Mouse (Mus musculus) hindbrain, embryonic 13.5 days (tissue): ENCODE measurements around the gene Cnot6. TPM values are rescaled to one million over a fixed set of nuclear protein-coding genes. Genes with fewer than 3 reads are reported as not detected.

Experiments used
- ATAC-seq: fragments of 200-750 bp; cut with Nextera tagmentation; 2 replicates; pipeline ENCODE4 v1.8.0; 2017; ENCODE audit warnings: moderate TSS enrichment; ENCODE audit not compliant: low FRiP score
- H3K27ac ChIP-seq: fragments of 300-500 bp; sonication (generic); 2 replicates; pipeline ENCODE4 v1.5.1; 2015; ENCODE audit warnings: inconsistent platforms, mild to moderate bottlenecking, moderate library complexity
- H3K27me3 ChIP-seq: fragments of 300-500 bp; sonication (generic); 2 replicates; pipeline ENCODE4 v1.6.1; 2015; ENCODE audit warnings: mild to moderate bottlenecking, inconsistent platforms
- H3K36me3 ChIP-seq: fragments of 300-500 bp; sonication (generic); 2 replicates; pipeline ENCODE4 v1.6.1; 2015; ENCODE audit warnings: mild to moderate bottlenecking, inconsistent platforms
- H3K4me1 ChIP-seq: fragments of 300-500 bp; sonication (generic); replicated peaks from 2 replicates; pipeline ENCODE4 v1.6.1; 2015; ENCODE audit warnings: inconsistent platforms
- H3K4me2 ChIP-seq: fragments of 300-500 bp; sonication (generic); 2 replicates; pipeline ENCODE4 v1.6.1; 2015; ENCODE audit warnings: inconsistent platforms, mild to moderate bottlenecking, moderate library complexity
- H3K4me3 ChIP-seq: fragments of 300-500 bp; sonication (generic); 2 replicates; pipeline ENCODE4 v1.5.1; 2015; ENCODE audit warnings: mild to moderate bottlenecking, inconsistent platforms
- H3K9ac ChIP-seq: fragments of 300-500 bp; sonication (generic); 2 replicates; pipeline ENCODE4 v1.6.1; 2015; ENCODE audit warnings: mild to moderate bottlenecking, inconsistent platforms
- H3K9me3 ChIP-seq: fragments of 300-500 bp; sonication (generic); 2 replicates; pipeline ENCODE4 v1.6.1; 2016; ENCODE audit warnings: inconsistent platforms
- WGBS: fragments of 180-500 bp; shearing (Covaris S2); methylation state at CpG from one replicate; pipeline ENCODE4 v1.1.7; 2015; 5-methylcytosine and 5-hydroxymethylcytosine counted together
- polyA plus RNA-seq: library from polyadenylated mRNA; unstranded; fragments of >200 nt; fragmentation: Nextera tagmentation; extraction: Ambion mirVana; gene quantifications from 2 replicates; pipeline ENCODE4 v1.2.1, GENCODE M21; 2015

The Cnot6 gene
- polyA plus RNA-seq, 1 experiment from 2014 or later = 57.1 TPM

DNA sequence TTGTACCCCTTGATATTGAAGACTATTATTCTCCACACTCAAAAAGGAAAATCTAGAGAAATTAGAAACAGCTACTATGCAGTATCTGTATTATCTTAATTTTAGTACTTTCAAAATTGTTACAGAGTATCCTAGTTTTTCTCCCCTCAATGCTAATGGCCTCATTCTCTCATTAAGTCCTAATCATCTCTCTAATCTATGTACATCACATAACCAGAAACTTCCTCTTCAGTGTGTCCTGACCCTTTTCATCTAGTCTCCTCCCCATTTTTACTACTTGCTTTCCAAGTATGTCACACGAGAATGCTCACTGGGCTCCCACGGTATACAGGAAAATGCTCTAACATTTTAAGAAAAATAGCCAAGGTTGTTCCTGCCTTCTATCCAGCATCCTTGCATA lies 4.7 kb downstream of the Cnot6 start:
- Histone ChIP-seq H3K4me2 (no peak overlapping the region), H3K27ac (no peak overlapping the region), H3K9ac (no peak overlapping the region), H3K4me3 (no peak overlapping the region), H3K4me1 (peaks cover 32% of the 10 kb centered on the region), H3K9me3 (no peaks in the 10 kb centered on the region), H3K36me3 (peaks cover 25% of the 10 kb centered on the region), H3K27me3 (no peaks in the 10 kb centered on the region)
- 85% methylated on average over 2 of the region's 2 CpGs for WGBS
- no peak for ATAC-seq

DNA sequence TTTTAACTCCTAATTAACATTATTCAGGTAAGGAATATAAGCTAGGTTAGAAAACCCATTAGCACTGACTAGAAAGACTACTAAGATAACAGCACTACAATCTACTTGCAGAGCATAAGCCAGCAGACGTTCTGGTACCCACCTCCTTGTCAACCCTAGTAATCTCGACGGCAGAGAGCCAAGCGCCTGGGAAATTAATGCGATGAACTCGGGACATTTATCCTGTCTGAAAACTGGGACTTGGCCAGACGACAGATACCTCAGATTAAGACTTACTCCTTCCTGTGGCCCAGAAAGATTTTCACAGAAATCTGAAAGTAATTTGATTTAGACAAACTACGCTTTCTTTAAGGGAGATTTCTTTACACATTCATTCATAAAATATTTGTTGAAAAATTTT lies 7.7 kb downstream of the Cnot6 start:
- no peak for ATAC-seq
- WGBS = 89% methylated on average over 8 of the region's 8 CpGs
- H3K9ac ChIP-seq = no peak overlapping the region
- no peak overlapping the region for H3K4me3 ChIP-seq
- no peaks in the 10 kb centered on the region for H3K27me3 ChIP-seq
- H3K27ac ChIP-seq = no peak overlapping the region
- no peaks in the 10 kb centered on the region for H3K9me3 ChIP-seq
- H3K4me1 ChIP-seq = peaks cover 15% of the 10 kb centered on the region
- H3K4me2 ChIP-seq = no peak overlapping the region
- peaks cover 43% of the 10 kb centered on the region for H3K36me3 ChIP-seq

DNA sequence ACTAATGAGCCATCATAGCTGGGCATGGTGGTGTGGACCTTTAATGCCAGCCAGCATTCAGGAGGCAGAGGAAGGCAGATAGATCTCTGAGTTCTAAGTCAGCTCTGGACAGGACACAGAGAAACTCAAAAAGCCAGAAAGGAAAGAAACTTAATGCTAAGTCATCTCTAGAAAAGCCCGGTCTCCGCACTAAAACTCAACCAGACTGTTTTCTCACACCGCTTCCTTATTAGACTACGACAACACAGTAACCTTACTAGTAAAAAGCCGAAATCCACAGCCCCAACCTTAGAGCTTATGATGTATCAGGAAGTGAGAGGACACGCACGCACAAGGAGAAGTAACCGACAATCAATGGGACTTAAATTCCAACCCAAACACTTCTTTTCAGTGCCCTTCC lies 10.5 kb downstream of the Cnot6 start:
- Histone ChIP-seq H3K4me1 (no peaks in the 10 kb centered on the region), H3K9me3 (no peaks in the 10 kb centered on the region), H3K27me3 (no peaks in the 10 kb centered on the region), H3K27ac (no peak overlapping the region), H3K4me3 (no peak overlapping the region), H3K4me2 (no peak overlapping the region), H3K36me3 (peaks cover 58% of the 10 kb centered on the region), H3K9ac (no peak overlapping the region)
- no peak for ATAC-seq
- WGBS = 98% methylated on average over 8 of the region's 8 CpGs

DNA sequence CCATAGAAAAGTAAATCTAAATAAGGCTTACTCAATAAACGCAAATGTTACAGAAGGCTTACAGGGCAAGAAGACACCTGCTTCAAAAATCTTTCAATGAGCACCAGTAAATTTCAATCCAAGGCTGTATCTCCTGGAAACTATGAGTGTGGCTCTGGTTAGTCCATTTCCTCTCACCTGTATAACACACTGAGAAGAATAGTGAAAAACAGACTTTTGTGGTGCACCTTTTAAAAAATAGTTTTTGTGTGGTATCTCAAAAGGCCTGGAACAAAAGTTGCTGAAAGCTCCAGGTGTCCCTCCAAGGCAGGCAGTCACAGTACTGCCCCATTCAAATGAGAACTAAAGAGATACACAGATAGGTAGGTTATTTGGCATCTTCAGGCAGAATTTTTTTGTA lies 13.4 kb downstream of the Cnot6 start:
- 96% methylated on average over 1 of the region's 1 CpGs for WGBS
- H3K9ac ChIP-seq = no peak overlapping the region
- no peaks in the 10 kb centered on the region for H3K9me3 ChIP-seq
- no peak overlapping the region for H3K27ac ChIP-seq
- H3K36me3 ChIP-seq = peaks cover 34% of the 10 kb centered on the region
- H3K27me3 ChIP-seq = no peaks in the 10 kb centered on the region
- H3K4me3 ChIP-seq = no peak overlapping the region
- H3K4me1 ChIP-seq = peaks cover 5% of the 10 kb centered on the region; the same call in 1 of the 2 replicates
- no peak for ATAC-seq
- no peak overlapping the region for H3K4me2 ChIP-seq

DNA sequence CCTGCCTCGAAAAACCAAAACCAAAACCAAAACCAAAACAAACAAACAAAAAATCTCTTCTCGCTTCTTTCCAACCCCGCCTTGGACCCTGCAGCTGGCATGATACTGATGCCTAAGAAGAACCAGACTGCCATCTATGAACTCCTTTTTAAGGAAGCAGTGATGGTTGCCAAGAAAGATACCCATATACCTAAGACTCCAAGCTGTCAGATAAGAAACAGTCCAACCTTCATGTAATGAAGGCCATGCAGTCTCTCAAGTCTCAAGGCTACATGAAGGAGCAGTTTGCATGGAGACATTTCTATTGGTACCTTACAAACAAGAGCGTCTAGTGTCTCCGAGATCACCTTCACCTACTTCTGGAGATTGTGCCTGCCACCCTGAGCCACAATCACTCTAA lies 14.7 kb downstream of the Cnot6 start:
- Histone ChIP-seq H3K9ac (no peak overlapping the region), H3K4me2 (no peak overlapping the region), H3K27me3 (no peaks in the 10 kb centered on the region), H3K9me3 (no peaks in the 10 kb centered on the region), H3K4me1 (peaks cover 5% of the 10 kb centered on the region; the same call in 1 of the 2 replicates), H3K36me3 (peaks cover 33% of the 10 kb centered on the region), H3K4me3 (no peak overlapping the region), H3K27ac (no peak overlapping the region)
- WGBS = 95% methylated on average over 5 of the region's 5 CpGs
- no peak for ATAC-seq

DNA sequence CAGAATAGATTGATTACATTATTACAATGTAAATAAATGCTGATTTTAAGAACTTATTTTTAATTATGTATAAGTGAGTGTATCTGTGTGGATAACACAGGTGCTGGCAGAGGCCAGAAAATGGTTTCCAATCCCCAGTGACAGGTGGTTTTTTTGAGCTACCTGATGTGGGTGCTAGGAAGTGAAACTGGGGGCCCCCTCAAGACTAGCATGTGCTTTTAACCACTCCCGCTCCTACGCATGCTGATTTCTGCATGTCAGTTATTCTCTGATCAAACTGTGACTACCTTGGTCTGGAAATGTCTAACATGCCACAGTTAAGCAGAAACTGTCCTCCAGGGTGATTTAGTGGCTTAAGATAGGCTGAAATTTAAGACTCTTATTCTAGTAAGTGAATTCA lies 16.1 kb downstream of the Cnot6 start:
- Histone ChIP-seq H3K4me3 (no peak overlapping the region), H3K9me3 (no peaks in the 10 kb centered on the region), H3K9ac (no peak overlapping the region), H3K27me3 (no peaks in the 10 kb centered on the region), H3K4me1 (peaks cover 5% of the 10 kb centered on the region; the same call in 1 of the 2 replicates), H3K27ac (no peak overlapping the region), H3K4me2 (no peak overlapping the region), H3K36me3 (peaks cover 29% of the 10 kb centered on the region)
- no peak for ATAC-seq
- 96% methylated on average over 2 of the region's 2 CpGs for WGBS

DNA sequence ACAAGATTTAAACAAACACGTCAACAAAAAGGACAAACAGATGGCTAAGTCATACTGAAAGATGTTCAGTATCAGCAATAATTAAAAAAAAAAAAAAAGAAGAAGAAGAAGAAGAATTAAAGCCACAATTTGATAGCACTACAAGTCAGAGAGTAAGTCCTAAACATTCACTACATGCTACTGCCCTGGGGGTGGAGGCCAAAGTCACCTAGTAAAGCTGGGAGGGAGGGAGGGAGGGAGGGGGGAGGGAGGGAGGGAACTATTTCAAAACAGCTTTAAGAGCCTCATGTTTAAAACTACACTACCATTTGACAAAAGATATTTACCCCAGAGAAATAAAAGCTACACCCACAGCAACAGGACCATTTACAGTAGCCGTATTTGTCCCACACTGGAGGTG lies 16.8 kb downstream of the Cnot6 start:
- no peaks in the 10 kb centered on the region for H3K9me3 ChIP-seq
- 88% methylated on average over 2 of the region's 2 CpGs for WGBS
- ATAC-seq = no peak

DNA sequence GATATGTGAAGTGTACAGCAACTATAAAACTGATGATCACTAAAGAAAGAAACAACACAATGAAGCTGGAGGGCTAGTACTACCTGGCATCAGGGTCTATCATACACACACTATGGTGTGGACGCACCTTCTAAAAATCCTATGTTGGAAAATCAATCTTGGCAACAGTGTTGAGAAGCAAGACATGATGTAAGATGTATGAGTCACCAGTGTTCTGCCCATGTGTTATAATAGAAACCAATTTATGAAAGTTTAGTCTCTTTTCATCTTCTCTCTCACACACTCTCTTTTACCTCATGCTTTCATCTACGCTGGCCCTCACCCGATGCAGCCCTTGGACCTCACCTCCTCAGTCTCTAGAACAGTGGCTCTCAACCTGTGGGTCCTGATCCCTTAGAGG lies 17.5 kb downstream of the Cnot6 start:
- H3K4me1 ChIP-seq = peaks cover 15% of the 10 kb centered on the region
- H3K36me3 ChIP-seq = peaks cover 23% of the 10 kb centered on the region
- no peak overlapping the region for H3K27ac ChIP-seq
- no peak for ATAC-seq
- H3K4me2 ChIP-seq = no peak overlapping the region
- no peak overlapping the region for H3K4me3 ChIP-seq
- WGBS = 95% methylated on average over 3 of the region's 3 CpGs
- H3K9ac ChIP-seq = no peak overlapping the region
- H3K27me3 ChIP-seq = no peaks in the 10 kb centered on the region
- H3K9me3 ChIP-seq = no peaks in the 10 kb centered on the region

More for the DNA sequence above, 16.8 kb downstream of the Cnot6 start:
- Histone ChIP-seq H3K36me3 (peaks cover 23% of the 10 kb centered on the region), H3K27ac (no peak overlapping the region), H3K9ac (no peak overlapping the region), H3K4me3 (no peak overlapping the region), H3K27me3 (no peaks in the 10 kb centered on the region), H3K4me1 (peaks cover 9% of the 10 kb centered on the region), H3K4me2 (no peak overlapping the region)

DNA sequence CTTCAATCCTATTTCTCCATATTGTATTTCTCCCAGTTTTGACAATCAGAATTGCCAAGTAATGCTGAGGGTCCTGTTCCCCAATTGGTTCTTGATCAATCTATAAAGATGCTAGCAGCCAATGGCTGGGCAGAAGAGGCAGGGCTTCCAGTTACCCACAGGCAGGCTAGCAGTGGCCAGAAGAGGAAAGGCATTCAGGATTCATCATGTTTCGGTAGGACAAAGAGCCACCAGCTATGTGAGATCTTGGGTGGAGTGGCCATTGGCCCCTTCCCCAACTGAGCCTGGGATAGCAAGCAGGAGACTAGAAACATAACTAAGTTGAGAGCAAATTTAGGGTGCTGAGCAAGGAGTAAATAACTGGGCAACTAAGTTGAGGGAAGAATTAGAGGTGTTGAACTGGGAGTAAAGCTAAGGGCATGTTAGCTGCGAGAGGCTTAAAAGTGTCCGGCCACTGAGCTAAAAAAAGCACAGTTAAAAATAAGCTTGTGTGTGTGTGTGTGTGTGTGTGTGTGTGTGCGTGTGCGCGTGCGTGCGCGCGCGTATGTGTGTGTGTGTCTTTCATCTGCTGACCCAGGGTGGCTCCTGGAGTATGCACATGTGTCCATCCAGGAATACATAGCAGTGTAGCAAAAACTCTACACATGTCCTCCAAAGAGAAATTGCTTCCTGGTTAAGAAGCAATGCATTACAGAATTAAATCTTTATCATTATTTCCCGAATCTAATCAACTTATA lies 28.1 kb downstream of the Cnot6 start:
- Histone ChIP-seq H3K27ac (no peak overlapping the region), H3K4me3 (no peak overlapping the region), H3K4me2 (no peak overlapping the region), H3K4me1 (no peaks in the 10 kb centered on the region), H3K9me3 (no peaks in the 10 kb centered on the region), H3K36me3 (peaks cover 65% of the 10 kb centered on the region), H3K9ac (no peak overlapping the region), H3K27me3 (no peaks in the 10 kb centered on the region)
- 97% methylated on average over 12 of the region's 12 CpGs for WGBS
- no peak for ATAC-seq

DNA sequence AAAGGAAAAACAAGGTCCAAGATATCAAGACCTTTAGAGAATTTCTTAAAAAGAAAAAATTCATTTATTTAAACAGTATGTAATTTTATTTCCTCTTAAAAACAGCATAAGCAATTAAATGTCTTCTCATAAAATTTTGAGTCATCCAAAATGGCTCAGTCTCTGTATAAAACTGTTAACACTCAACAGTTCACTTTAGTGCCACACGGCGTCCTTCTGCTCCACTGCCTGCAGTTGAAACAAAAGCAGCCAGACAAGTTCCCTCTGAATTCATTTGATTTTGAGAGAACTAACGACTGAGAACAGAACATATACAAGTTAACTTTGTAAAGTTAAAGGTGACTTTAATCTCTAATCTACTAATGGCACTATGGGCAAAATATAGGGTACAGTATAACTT lies 39.1 kb downstream of the Cnot6 start:
- no peak for ATAC-seq
- 81% methylated on average over 3 of the region's 3 CpGs for WGBS
- no peak overlapping the region for H3K9ac ChIP-seq
- H3K27me3 ChIP-seq = no peaks in the 10 kb centered on the region
- H3K4me1 ChIP-seq = no peaks in the 10 kb centered on the region
- H3K9me3 ChIP-seq = no peaks in the 10 kb centered on the region
- no peak overlapping the region for H3K4me2 ChIP-seq
- peaks cover 50% of the 10 kb centered on the region for H3K36me3 ChIP-seq
- no peak overlapping the region for H3K4me3 ChIP-seq
- no peak overlapping the region for H3K27ac ChIP-seq

DNA sequence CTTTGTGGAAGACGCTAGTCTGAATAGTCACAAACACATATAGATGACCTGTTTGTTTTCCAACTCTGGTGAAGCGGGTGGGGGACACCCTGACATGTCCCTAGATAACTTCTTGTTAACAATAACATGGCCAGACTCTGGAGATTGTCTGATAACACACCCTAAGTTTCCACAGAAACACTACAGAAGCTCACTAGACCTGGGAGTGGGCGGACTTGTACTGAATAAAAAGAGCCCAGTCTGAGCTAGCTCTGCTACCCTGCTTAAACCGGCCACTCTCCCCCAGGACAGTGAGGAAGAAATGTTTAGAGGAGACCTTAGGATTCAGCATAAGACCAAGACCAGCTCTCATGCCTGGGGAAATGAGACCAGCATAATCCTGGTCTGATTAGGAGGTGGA lies 47.1 kb downstream of the Cnot6 start:
- no peaks in the 10 kb centered on the region for H3K4me1 ChIP-seq
- H3K4me2 ChIP-seq = no peak overlapping the region
- no peak overlapping the region for H3K9ac ChIP-seq
- no peak overlapping the region for H3K4me3 ChIP-seq
- no peak; the same call in 1 of the 2 replicates for ATAC-seq
- WGBS = 88% methylated on average over 4 of the region's 4 CpGs
- H3K36me3 ChIP-seq = peaks cover 14% of the 10 kb centered on the region
- no peak overlapping the region for H3K27ac ChIP-seq
- no peaks in the 10 kb centered on the region for H3K9me3 ChIP-seq
- no peaks in the 10 kb centered on the region for H3K27me3 ChIP-seq

DNA sequence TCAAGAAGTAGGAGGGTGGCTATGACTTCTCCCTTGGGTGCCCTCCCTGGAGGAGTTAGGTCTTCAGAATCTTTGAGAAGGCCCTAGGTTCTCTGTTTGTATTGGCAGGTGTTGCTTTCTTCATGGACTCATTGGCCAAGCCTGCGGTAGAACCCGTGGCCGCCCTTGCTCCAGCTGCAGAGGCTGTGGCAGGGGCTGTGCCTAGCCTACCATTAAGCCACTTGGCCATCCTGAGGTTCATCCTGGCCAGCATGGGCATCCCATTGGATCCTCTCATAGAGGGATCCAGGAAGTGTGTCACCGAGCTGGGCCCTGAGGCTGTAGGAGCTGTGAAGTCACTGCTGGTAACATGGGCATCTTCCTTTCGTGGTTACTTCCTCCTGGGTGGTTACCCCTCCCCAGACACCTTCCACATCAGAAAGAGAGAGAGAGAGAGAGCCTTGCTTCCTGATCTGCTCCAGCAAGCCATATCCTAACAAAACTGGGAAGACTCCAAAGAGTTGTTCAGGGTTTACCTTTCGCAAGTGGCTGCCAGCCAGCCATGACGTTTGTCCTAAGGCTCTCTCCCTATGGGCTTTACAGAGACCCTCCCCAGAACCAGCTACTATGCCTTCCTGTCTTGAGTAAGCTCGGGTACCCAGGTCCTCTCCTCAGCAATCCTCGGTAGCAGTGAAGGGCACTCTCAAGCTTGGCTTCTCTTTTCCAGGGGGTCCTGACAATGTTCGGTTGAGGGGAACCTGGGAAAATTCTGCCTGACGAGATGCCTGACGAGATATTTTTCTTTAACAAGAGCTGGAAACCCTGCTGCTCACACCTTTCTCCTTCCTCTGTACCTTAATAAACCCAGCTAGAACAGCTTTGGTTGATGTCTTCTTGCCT lies 48.0 kb downstream of the Cnot6 start:
- Histone ChIP-seq H3K4me1 (no peaks in the 10 kb centered on the region), H3K9me3 (no peaks in the 10 kb centered on the region), H3K4me3 (no peak overlapping the region), H3K27me3 (no peaks in the 10 kb centered on the region), H3K27ac (no peak overlapping the region), H3K9ac (no peak overlapping the region), H3K36me3 (peaks cover 11% of the 10 kb centered on the region), H3K4me2 (no peak overlapping the region)
- ATAC-seq = no peak
- WGBS = 84% methylated on average over 12 of the region's 12 CpGs
